Mouse (Mus musculus) retina, postnatal 1 day (tissue): ENCODE results near the gene Gon7.

Experiments used
- DNase-seq: peaks from one replicate; pipeline ENCODE4 v3.0.0-alpha.2; 2012

Gon7 gene

DNA sequence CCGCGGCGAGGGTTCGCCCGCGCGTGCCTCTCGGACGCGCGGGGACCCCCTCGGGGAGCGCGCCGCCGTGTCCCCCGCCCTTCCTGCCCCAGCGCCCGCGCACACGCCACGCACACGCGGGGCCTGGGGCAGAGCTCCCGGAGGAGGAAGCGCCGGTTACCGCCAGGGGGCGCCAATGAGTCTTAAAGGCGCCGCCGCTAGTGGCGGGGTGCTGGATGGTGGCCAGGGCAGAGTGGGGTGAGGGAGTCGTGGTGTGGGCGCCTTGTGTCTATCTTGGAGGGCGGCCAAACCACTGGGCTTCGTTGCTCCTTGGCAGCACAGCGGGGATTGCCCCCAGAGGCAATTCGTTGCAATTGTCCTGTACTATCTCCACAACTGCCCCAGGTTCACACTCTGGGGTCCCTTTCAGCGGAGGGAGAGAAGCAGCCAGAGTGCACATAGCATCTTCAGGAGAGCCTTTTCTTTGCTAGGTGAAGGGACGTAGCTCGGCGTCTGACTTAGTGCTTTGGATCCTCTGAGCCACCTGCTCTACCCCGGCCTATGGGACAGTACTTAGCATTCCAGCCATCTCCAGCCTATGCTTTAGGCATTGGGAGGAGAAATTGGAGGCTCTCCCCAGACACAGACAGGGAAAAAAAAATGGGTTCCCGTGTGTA is 52.3 kb downstream of the Gon7 start:
- peak; percentile 94 for DNase-seq

DNA sequence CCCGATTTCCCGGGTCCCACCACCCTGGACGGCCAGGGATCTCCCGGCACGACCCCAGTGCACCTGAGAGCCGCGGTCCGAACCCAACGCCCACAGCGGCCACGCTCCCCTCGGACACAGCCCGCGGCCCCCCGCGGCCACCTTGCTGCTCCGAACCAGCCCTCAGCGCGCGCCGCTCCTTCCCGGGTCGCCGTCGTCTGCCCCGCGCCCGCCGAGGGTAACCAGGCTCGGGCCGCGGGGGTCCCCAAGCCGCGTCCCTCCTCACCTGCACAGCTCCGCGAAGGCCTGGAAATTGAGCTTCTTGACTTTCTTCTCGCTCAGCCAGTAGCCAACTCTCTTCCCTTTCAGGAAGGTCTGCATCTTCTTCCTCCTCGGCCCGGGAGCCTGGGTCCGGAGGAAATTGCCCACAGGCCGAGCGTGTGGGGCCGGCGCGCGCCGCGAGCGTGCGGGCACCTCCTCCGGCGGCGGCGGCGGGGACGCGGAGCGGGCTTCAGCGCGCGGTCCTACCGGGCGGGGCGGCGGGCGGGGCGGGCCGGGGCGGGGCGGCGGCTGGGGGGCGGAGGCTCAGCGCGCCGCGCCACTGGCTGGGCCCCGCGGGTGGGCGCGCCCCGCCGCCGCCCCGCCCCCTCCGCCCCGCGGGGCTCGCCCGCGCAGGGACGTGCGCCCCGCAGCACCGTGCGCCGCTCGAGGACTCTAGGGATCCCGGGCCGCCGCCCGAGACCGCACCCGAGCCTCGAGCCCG is 53.0 kb downstream of the Gon7 start, which contains the start of gene Itpk1:
Itpk1 (minus strand) TSS at position 474 of the 742 bp plus-strand sequence.
- DNase-seq: peak; percentile 78

GRCm38 (mm10) chr12:102703921-102704408 is 53.6 kb downstream of the Gon7 start:
- DNase-seq: no peak

DNA sequence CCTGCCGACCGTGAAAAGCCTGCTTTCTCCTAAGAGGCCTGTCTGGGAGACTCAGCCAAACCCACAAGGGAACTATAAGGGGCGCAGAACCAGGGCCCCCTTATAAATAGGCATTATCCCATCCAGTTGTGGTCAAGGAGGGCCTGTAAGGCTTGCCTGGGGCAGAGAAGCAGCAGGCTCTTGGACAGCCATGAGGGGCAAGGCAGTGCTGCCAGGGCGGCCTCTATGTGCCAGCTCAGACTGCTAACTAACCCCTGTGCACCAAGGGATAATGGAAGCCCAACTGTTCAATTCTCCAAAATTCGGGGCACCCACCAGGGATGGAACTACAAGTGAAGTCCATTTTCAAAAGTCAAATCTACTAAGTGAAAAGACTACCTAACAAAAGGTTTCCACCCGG is 54.2 kb downstream of the Gon7 start:
- DNase-seq: no peak
